Mouse (Mus musculus): ENCODE measurements at regions not wholly inside any gene's neighbourhood (a gene's known extent, or its start where the extent isn't known, plus 50 kb on each side); places are given as distances from the start of the nearest gene placed in this dataset.
"Not testable (repeated sequence)": the region's sequence is repeated elsewhere in the genome, so short reads cannot be mapped to it uniquely, and the experiment has no call there.

DNA sequence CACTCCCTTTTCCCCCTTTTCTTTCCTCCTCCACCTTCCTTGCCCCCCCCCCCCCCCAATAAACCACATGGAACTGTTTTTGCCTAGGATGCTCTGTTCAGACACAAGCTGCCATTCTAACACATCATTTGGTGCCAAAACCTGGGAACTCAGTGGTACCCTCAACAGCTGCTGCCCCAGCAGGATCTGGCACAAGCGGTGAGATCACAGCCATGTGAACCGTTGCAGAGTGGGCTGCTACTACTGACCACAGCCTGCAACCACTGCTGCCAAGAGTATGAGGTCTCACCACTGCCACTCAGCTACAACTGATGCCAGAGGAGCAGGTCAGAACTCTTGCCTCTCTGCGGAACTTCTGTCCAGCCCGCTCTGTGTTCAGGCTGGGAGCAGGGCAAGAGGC, 206.2 kb downstream of the Pcsk1 start:
- Histone ChIP-seq H3K4me2 (replicated peaks) (no peak overlapping the region), H3K27me3 (no peaks in the 10 kb centered on the region), H3K27ac (no peak overlapping the region), H3K36me3 (no peaks in the 10 kb centered on the region), H3K4me3 (no peak overlapping the region), H3K9me3 (peaks cover 5% of the 10 kb centered on the region; the same call in 1 of the 2 replicates), H3K9ac (no peak overlapping the region), H3K4me1 (no peaks in the 10 kb centered on the region)
- 92% methylated on average over 4 of the region's 4 CpGs for WGBS
- no peak for ATAC-seq (ENCODE audit: low FRiP score, low read depth)

- Histone ChIP-seq H3K27ac (no peak overlapping the region), H3K4me3 (no peak overlapping the region), H3K4me1 (no peaks in the 10 kb centered on the region)
Measured at GRCm38 (mm10) chr13:75319780-75320179, 230.2 kb downstream of the Pcsk1 start.

DNA sequence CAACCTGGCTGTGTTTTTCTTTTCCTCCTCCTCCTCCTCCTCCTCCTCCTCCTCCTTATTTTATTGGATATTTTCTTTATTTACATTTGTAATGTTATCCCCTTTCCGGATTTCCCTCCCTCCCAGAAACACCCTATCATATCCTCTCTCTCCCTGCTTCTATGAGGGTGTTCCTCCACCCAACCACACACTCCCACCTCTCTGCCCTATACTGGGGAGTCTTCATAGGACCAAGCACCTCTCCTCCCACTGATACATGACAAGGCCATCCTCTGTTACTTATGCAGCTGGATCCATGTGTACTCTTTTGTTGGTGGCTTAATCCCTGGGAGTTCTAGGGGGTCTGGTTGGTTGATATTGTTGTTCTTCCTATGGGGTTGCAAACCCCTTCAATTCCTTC, 230.6 kb downstream of the Pcsk1 start:
- Histone ChIP-seq H3K4me2 (replicated peaks) (no peak overlapping the region), H3K27ac (no peak overlapping the region), H3K4me3 (no peak overlapping the region), H3K9ac (no peak overlapping the region), H3K9me3 (no peaks in the 10 kb centered on the region), H3K27me3 (no peaks in the 10 kb centered on the region), H3K4me1 (no peaks in the 10 kb centered on the region), H3K36me3 (no peaks in the 10 kb centered on the region)
- 18% methylated on average over 1 of the region's 1 CpGs for WGBS
- ATAC-seq (ENCODE audit: low FRiP score, low read depth) = no peak

More at GRCm38 (mm10) chr13:75319780-75320179, 230.2 kb downstream of the Pcsk1 start:
- no peak for ATAC-seq (ENCODE audit: low FRiP score, low read depth)
- Histone ChIP-seq H3K4me2 (replicated peaks) (no peak overlapping the region), H3K9me3 (no peaks in the 10 kb centered on the region), H3K9ac (no peak overlapping the region), H3K27me3 (no peaks in the 10 kb centered on the region), H3K36me3 (no peaks in the 10 kb centered on the region)

DNA sequence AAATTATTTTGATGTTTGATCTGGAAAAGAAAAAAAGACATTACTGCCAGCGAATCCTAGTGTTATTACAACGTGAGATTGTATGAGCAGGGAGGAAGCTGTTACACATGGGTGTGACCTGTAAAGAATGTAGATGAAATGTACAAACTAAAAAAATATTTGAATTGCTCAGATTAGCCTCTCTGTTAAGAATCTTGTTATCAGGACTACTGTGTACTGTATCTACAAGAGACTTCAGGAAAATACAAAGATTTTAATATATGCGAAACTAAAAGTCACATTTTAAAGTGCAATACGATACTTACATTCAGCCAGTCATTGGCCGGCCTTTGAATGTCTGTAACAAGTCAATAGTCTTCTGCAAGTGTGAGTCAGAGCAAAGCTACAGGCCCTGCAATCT, 247.4 kb downstream of the Pcsk1 start:
- Histone ChIP-seq H3K4me3 (no peak overlapping the region), H3K4me2 (replicated peaks) (no peak overlapping the region), H3K36me3 (no peaks in the 10 kb centered on the region), H3K27ac (no peak overlapping the region), H3K9ac (no peak overlapping the region), H3K27me3 (no peaks in the 10 kb centered on the region), H3K9me3 (no peaks in the 10 kb centered on the region), H3K4me1 (no peaks in the 10 kb centered on the region)
- 87% methylated on average over 5 of the region's 5 CpGs for WGBS
- ATAC-seq (ENCODE audit: low FRiP score, low read depth) = no peak

DNA sequence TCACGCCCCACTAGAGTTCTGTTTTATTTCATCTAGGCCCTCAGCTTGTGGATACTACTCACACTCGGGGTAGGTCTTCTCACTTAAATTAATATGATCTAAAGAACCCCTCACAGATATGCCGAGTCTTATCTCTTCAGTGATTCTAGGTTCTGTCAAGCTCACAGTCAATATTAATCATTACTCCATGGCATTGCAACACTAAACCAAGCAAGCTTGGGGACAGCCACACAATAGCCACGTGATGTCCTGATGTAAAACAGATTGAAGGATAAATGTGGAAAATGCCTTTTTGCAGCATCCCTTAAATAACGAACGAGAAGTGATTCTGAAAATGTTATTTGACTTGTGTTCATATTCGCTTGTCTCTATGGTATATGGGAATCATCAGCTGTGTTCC, 253.8 kb downstream of the Pcsk1 start:
- no peaks in the 10 kb centered on the region for H3K36me3 ChIP-seq
- H3K4me1 ChIP-seq = no peaks in the 10 kb centered on the region
- no peak overlapping the region for H3K4me2 ChIP-seq (replicated peaks)
- H3K9ac ChIP-seq = no peak overlapping the region
- ATAC-seq (ENCODE audit: low FRiP score, low read depth) = no peak
- H3K27me3 ChIP-seq = no peaks in the 10 kb centered on the region
- no peak overlapping the region for H3K4me3 ChIP-seq
- WGBS = 81% methylated on average over 7 of the region's 7 CpGs
- H3K27ac ChIP-seq = no peak overlapping the region
- no peaks in the 10 kb centered on the region for H3K9me3 ChIP-seq

DNA sequence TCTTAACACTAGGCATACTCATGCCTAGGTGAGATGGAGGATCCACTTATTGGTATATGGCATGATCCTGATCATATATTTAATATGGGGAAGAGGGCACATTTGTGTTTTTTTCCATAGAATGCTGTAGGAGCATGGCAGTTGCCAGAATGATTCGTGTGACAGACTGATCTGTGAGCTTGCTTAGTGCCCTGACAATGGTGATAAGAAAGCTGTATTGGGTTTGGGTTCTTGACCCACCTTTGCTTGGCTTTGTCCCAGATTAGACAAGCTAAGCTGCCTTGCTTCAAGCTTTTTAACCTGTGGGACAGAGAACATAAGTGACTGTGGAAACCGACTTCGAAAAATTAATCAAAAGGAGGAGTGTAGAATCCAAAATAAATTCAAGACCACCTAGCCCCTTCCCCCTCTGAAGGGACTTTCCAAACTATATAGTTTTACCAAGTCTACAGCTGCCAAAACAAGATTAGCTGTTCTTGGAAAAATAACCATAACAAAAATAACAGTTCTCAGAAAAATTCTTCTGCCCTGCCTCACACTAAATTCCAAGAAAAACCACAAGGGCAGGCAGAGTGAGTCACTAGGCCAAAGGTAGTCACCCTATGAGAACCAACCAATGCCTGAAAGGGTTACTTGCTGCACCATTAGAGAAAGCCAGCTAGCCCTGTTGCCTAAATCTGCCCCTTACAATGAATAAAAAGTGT, 277.2 kb downstream of the Pcsk1 start:
- WGBS = 81% methylated on average over 3 of the region's 3 CpGs
- Histone ChIP-seq H3K36me3 (no peaks in the 10 kb centered on the region), H3K4me1 (no peaks in the 10 kb centered on the region), H3K9me3 (no peaks in the 10 kb centered on the region), H3K4me2 (replicated peaks) (no peak overlapping the region), H3K4me3 (no peak overlapping the region), H3K27ac (no peak overlapping the region), H3K9ac (no peak overlapping the region), H3K27me3 (no peaks in the 10 kb centered on the region)
- no peak for ATAC-seq (ENCODE audit: low FRiP score, low read depth)

- no peak overlapping the region for H3K9ac ChIP-seq
- WGBS = 70% methylated on average over 7 of the region's 7 CpGs
Measured at GRCm38 (mm10) chr13:75368249-75368800, 278.7 kb downstream of the Pcsk1 start.

GRCm38 (mm10) chr13:75377100-75377499, 287.5 kb downstream of the Pcsk1 start:
- WGBS = 85% methylated on average over 3 of the region's 3 CpGs
- ATAC-seq (ENCODE audit: low FRiP score, low read depth) = not testable (repeated sequence)

More at GRCm38 (mm10) chr13:75368249-75368800, 278.7 kb downstream of the Pcsk1 start:
- Histone ChIP-seq H3K4me2 (replicated peaks) (no peak overlapping the region), H3K27ac (no peak overlapping the region), H3K4me1 (no peaks in the 10 kb centered on the region), H3K9me3 (no peaks in the 10 kb centered on the region), H3K36me3 (no peaks in the 10 kb centered on the region), H3K27me3 (no peaks in the 10 kb centered on the region), H3K4me3 (no peak overlapping the region)
- no peak for ATAC-seq (ENCODE audit: low FRiP score, low read depth)

GRCm38 (mm10) chr13:75377717-75378116, 288.1 kb downstream of the Pcsk1 start:
- no peak overlapping the region for H3K4me3 ChIP-seq
- H3K9me3 ChIP-seq = no peaks in the 10 kb centered on the region
- H3K4me1 ChIP-seq = no peaks in the 10 kb centered on the region
- H3K36me3 ChIP-seq = no peaks in the 10 kb centered on the region
- no peaks in the 10 kb centered on the region for H3K27me3 ChIP-seq
- no peak overlapping the region for H3K9ac ChIP-seq
- no peak for ATAC-seq (ENCODE audit: low FRiP score, low read depth)
- no peak overlapping the region for H3K4me2 ChIP-seq (replicated peaks)
- H3K27ac ChIP-seq = no peak overlapping the region
- 79% methylated on average over 1 of the region's 1 CpGs for whole genome bisulfite sequencing

More at GRCm38 (mm10) chr13:75377100-75377499, 287.5 kb downstream of the Pcsk1 start:
- not testable (repeated sequence) for H3K27me3 ChIP-seq; H3K4me2 ChIP-seq (replicated peaks); H3K27ac ChIP-seq; H3K9me3 ChIP-seq; H3K9ac ChIP-seq; H3K36me3 ChIP-seq; H3K4me1 ChIP-seq; H3K4me3 ChIP-seq

DNA sequence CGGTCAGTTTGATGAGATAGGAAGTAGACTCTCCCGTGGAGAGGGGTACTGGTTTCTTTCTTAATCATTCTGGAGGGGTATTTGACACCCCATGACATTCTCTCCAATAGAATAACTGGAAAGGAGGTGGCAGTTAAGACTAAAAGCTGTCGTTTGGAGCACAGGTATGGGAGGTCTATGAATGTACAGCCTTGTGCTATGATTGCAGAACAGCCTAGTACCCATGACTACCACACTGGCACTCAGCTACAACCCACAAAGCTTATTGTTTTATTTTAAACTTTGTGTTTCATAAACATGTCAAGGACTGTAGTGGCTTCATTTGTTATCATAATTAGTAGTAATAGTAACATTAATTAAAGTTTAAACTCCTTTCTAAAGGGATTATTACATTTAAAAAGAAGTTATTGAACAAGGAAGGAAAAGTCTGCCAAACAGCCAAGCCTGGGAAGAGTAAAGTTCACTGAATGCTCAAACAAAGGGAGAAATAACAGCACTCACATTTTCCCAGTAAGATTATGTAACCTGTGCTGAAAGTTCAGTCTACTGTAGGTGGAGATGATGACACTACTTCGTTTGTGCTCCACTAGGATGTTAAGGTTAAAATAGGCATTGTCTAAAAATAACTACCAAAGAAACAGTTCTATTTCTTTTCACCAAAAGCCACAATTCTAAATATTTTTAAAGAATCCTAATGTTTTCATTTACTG, 295.2 kb downstream of the Pcsk1 start:
- ATAC-seq (ENCODE audit: low FRiP score, low read depth) = no peak
- H3K27ac ChIP-seq = no peak overlapping the region
- H3K9ac ChIP-seq = no peak overlapping the region
- WGBS = 74% methylated on average over 4 of the region's 4 CpGs
- no peaks in the 10 kb centered on the region for H3K27me3 ChIP-seq
- H3K4me3 ChIP-seq = no peak overlapping the region
- H3K9me3 ChIP-seq = no peaks in the 10 kb centered on the region
- H3K4me2 ChIP-seq (replicated peaks) = no peak overlapping the region
- no peaks in the 10 kb centered on the region for H3K4me1 ChIP-seq
- no peaks in the 10 kb centered on the region for H3K36me3 ChIP-seq

GRCm38 (mm10) chr13:75389211-75389610, 299.6 kb downstream of the Pcsk1 start:
- no peak for ATAC-seq (ENCODE audit: low FRiP score, low read depth)
- H3K4me3 ChIP-seq = no peak overlapping the region
- 81% methylated on average over 1 of the region's 1 CpGs for whole genome bisulfite sequencing

DNA sequence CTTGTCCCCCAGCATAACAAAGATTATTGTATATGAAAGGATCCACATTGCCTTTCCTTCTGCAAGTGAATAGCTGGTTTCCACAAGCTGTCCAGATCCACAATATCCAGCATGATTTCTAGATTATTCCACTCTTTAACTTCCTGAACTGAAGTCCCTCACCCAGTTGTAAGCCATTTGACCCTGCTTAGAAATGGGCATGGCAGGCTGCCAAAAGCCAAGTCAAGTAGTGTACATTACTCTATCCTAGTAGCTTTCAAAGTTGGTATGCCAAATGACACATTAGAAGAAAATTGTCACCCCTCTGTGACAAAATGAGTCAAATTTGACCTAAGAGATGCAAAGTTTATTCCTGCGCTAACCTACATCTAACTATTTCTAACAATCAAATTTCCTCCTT, 300.6 kb downstream of the Pcsk1 start:
- 94% methylated on average over 1 of the region's 1 CpGs for WGBS
- Histone ChIP-seq H3K4me2 (replicated peaks) (no peak overlapping the region), H3K4me3 (no peak overlapping the region), H3K36me3 (no peaks in the 10 kb centered on the region), H3K27ac (no peak overlapping the region), H3K27me3 (no peaks in the 10 kb centered on the region), H3K9ac (no peak overlapping the region), H3K9me3 (no peaks in the 10 kb centered on the region), H3K4me1 (no peaks in the 10 kb centered on the region)
- no peak for ATAC-seq (ENCODE audit: low FRiP score, low read depth)

More at GRCm38 (mm10) chr13:75389211-75389610, 299.6 kb downstream of the Pcsk1 start:
- Histone ChIP-seq H3K9ac (no peak overlapping the region), H3K4me2 (replicated peaks) (no peak overlapping the region), H3K9me3 (no peaks in the 10 kb centered on the region), H3K36me3 (no peaks in the 10 kb centered on the region), H3K27me3 (no peaks in the 10 kb centered on the region), H3K4me1 (no peaks in the 10 kb centered on the region), H3K27ac (no peak overlapping the region)
